ENCODE assay signal across 12 mouse cellular contexts in genomic region chr1:72778789-72779188, GRCm38 (mm10). TPM values are rescaled to one million over a fixed set of nuclear protein-coding genes. Genes with fewer than 3 reads are reported as not detected.
DNase-seq lines count a peak whose midpoint lies in the region; ATAC-seq and TF ChIP-seq lines count a peak whose summit lies in the region.
"Had no signal": no experiment of that assay in that cellular context is flagged by ENCODE, and none has a peak within 500 bp of the region (broad histone marks: within the 10 kb centered on the region; RNA-seq: fewer than 3 reads in every experiment).

No protein-coding gene starts in this region.

- H3K4me1 ChIP-seq in midbrain, embryonic 10.5 days = peaks cover 41% of the 10 kb centered on the region
- H3K4me1 ChIP-seq in midbrain, embryonic 14.5 days (ENCODE audit: control insufficient read depth, insufficient read depth, low read length) = peaks cover 12% of the 10 kb centered on the region; the same call in 1 of the 2 replicates
- 0 out of 2 replicates have a peak, but pooled peaks cover 3% of the 10 kb centered on the region for H3K4me1 ChIP-seq in kidney, postnatal 0 days (replicated peaks; ENCODE audit: insufficient read depth, low read length)
- H3K4me1 ChIP-seq: megakaryocyte, embryonic 14.5 days; neural tube, embryonic 12.5 days had no signal

- H3K9ac ChIP-seq in midbrain, embryonic 14.5 days (replicated peaks; ENCODE audit: low read length) = no peak overlapping the region
- no peak overlapping the region for H3K9ac ChIP-seq in kidney, postnatal 0 days (ENCODE audit: low read depth, low read length)
- H3K9ac ChIP-seq: neural tube, embryonic 12.5 days had no signal

- H3K9me3 ChIP-seq in midbrain, embryonic 10.5 days (replicated peaks) = no peaks in the 10 kb centered on the region
- H3K9me3 ChIP-seq in midbrain, embryonic 14.5 days (ENCODE audit: control insufficient read depth, low read length) = no peaks in the 10 kb centered on the region
- no peaks in the 10 kb centered on the region for H3K9me3 ChIP-seq in kidney, postnatal 0 days (replicated peaks; ENCODE audit: low read length)
- H3K9me3 ChIP-seq: neural tube, embryonic 12.5 days had no signal

- 30% methylated on average over 6 of the region's 6 CpGs for WGBS in midbrain, embryonic 10.5 days
- WGBS in midbrain, embryonic 14.5 days = 29% methylated on average over 6 of the region's 6 CpGs
- WGBS in kidney, postnatal 0 days = 40% methylated on average over 6 of the region's 6 CpGs

- DNase-seq in midbrain, embryonic 10.5 days (ENCODE audit: low spot score) = no peak
- no peak for DNase-seq in midbrain, embryonic 14.5 days
- DNase-seq in embryo, embryonic 10.5 days (ENCODE audit: low spot score) = peak; percentile 29
- peak; percentile 21 for DNase-seq in kidney, postnatal 0 days (ENCODE audit: low spot score)
- DNase-seq in mesoderm, embryonic 11.5 days (ENCODE audit: low read depth, low spot score) = peak; percentile 48
- no peak for DNase-seq in heart, adult 9 months (ENCODE audit: low spot score in 2 of 2)
- DNase-seq: adrenal gland, postnatal 25 days; cerebellum, adult 11-12 months; heart, postnatal 36 days had no signal

- no peak overlapping the region for H3K4me3 ChIP-seq in midbrain, embryonic 10.5 days
- no peak overlapping the region for H3K4me3 ChIP-seq in midbrain, embryonic 14.5 days (replicated peaks; ENCODE audit: low read depth, low read length)
- H3K4me3 ChIP-seq in kidney, postnatal 0 days (replicated peaks; ENCODE audit: low read depth, low read length) = no peak overlapping the region
- H3K4me3 ChIP-seq: megakaryocyte, embryonic 14.5 days; neural tube, embryonic 12.5 days had no signal

- peak overlapping the region; percentile 50; the same call in 1 of the 2 replicates for H3K27ac ChIP-seq in midbrain, embryonic 10.5 days (replicated peaks)
- H3K27ac ChIP-seq in midbrain, embryonic 14.5 days (replicated peaks; ENCODE audit: low read depth, low read length) = no peak overlapping the region
- H3K27ac ChIP-seq in kidney, postnatal 0 days = no peak overlapping the region
- H3K27ac ChIP-seq: neural tube, embryonic 12.5 days had no signal

- no peak for TF ChIP-seq CTCF in kidney, postnatal 0 days (IDR thresholded peaks at IDR 0.05; ENCODE audit: low read depth)

- H3K4me2 ChIP-seq in midbrain, embryonic 14.5 days (ENCODE audit: low read length) = no peak overlapping the region
- H3K4me2 ChIP-seq in kidney, postnatal 0 days (ENCODE audit: low read length) = no peak overlapping the region
- H3K4me2 ChIP-seq: neural tube, embryonic 12.5 days had no signal

- no peaks in the 10 kb centered on the region for H3K27me3 ChIP-seq in midbrain, embryonic 10.5 days (ENCODE audit: low read depth, poor library complexity, severe bottlenecking)
- no peaks in the 10 kb centered on the region for H3K27me3 ChIP-seq in midbrain, embryonic 14.5 days (ENCODE audit: control insufficient read depth, insufficient read depth, low read length)
- H3K27me3 ChIP-seq in kidney, postnatal 0 days (ENCODE audit: insufficient read depth, low read length) = no peaks in the 10 kb centered on the region
- H3K27me3 ChIP-seq: megakaryocyte, embryonic 14.5 days; neural tube, embryonic 12.5 days had no signal

- H3K36me3 ChIP-seq in midbrain, embryonic 10.5 days = no peaks in the 10 kb centered on the region
- no peaks in the 10 kb centered on the region for H3K36me3 ChIP-seq in midbrain, embryonic 14.5 days (ENCODE audit: control insufficient read depth, insufficient read depth, low read length)
- no peaks in the 10 kb centered on the region for H3K36me3 ChIP-seq in kidney, postnatal 0 days (ENCODE audit: insufficient read depth, low read length)
- H3K36me3 ChIP-seq: neural tube, embryonic 12.5 days had no signal

- ATAC-seq in midbrain, embryonic 14.5 days (ENCODE audit: low FRiP score, low TSS enrichment) = no peak
- ATAC-seq in kidney, postnatal 0 days (replicated peaks; ENCODE audit: low FRiP score, low read depth) = no peak
- ATAC-seq in CD4-positive, CD25-positive, alpha-beta regulatory T cell, adult 4 months = no peak

RNA-seq across cellular contexts. Expression of gene Igfbp2, which starts 45.5 kb away (rescaled TPM):
- 585 and 600 TPM in 2 replicates for polyA plus RNA-seq in midbrain, embryonic 10.5 days (2016; fragmentation: Nextera tagmentation; extraction: Ambion mirVana)
- 200 and 310 TPM in 2 replicates for polyA plus RNA-seq in midbrain, embryonic 14.5 days (2014; fragmentation: Nextera tagmentation; extraction: Ambion mirVana)
- polyA plus RNA-seq in kidney, postnatal 0 days (2015; fragmentation: Nextera tagmentation; extraction: Ambion mirVana) = 116 and 123 TPM in 2 replicates
- not detected for polyA plus RNA-seq in CD4-positive, CD25-positive, alpha-beta regulatory T cell, adult 4 months (2017; shearing (Covaris generic))

Comparison
In these comparisons a context has a peak if more than half of its experiments do, and no peak if none do; other contexts are left out.
1. DNase-seq: peak in embryo, embryonic 10.5 days (single experiment), kidney, postnatal 0 days (single experiment) and mesoderm, embryonic 11.5 days (single experiment); none in midbrain, embryonic 10.5 days (single experiment), midbrain, embryonic 14.5 days (single experiment) and heart, adult 9 months (0 of 2).
2. RNA of gene Igfbp2, which starts 45.5 kb away (polyA plus RNA-seq): 585 to 600 TPM in midbrain, embryonic 10.5 days, 200 to 310 TPM in midbrain, embryonic 14.5 days and 116 to 123 TPM in kidney, postnatal 0 days; not detected in CD4-positive, CD25-positive, alpha-beta regulatory T cell, adult 4 months; every median in the first group is over 100 times any median in the second.